Comparison of ENCODE assay signal across 31 mouse cellular contexts in the genomic region with DNA sequence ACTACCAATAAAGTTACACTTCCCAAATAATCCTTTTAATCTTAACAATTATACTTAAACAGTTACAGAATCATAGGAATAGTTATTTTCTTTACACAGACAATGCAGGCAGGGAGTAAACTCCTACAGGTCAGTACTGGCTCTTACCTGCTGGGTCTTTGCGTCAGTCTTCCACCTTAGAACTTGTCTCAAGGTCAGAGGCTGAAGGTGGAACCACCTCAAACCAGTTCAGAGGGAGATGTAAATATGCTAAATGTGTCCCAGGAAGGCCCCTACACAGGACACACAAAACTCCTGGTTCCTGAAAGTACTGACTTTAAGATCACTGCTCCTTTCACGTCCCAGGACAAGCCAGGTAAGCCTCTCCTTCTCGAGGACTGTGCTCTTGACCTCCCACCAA. TPM values are rescaled to one million over a fixed set of nuclear protein-coding genes. Genes with fewer than 3 reads are reported as not detected.
"Had no signal": no experiment of that assay in that cellular context is flagged by ENCODE, and none has a peak within 500 bp of the region (broad histone marks: within the 10 kb centered on the region; RNA-seq: fewer than 3 reads in every experiment).

No protein-coding gene starts in this region.

- H3K27me3 ChIP-seq: heart, embryonic 12.5 days; hindbrain, embryonic 13.5 days; hindbrain, embryonic 15.5 days; kidney, embryonic 15.5 days; limb, embryonic 13.5 days; limb, embryonic 15.5 days; liver, embryonic 12.5 days had no signal

- H3K9ac ChIP-seq: heart, embryonic 12.5 days; hindbrain, embryonic 13.5 days; hindbrain, embryonic 15.5 days; kidney, embryonic 15.5 days; limb, embryonic 13.5 days; limb, embryonic 15.5 days; liver, embryonic 12.5 days; liver, embryonic 14.5 days had no signal

- H3K27ac ChIP-seq: heart, embryonic 10.5 days; hindbrain, embryonic 13.5 days; hindbrain, embryonic 15.5 days; hindbrain, postnatal 0 days; kidney, embryonic 15.5 days; limb, embryonic 13.5 days; limb, embryonic 15.5 days; liver, embryonic 12.5 days; liver, embryonic 14.5 days had no signal

- DNase-seq: gastrocnemius, postnatal 14 days; gastrocnemius, postnatal 36 days; heart, adult 18-20 months; heart, postnatal 10 days; layer of hippocampus, adult 9-11 months; layer of hippocampus, postnatal 36 days; left cerebral cortex, postnatal 4 days; lung, adult 18-20 months had no signal

- ATAC-seq: hindbrain, postnatal 0 days; intestine, embryonic 16.5 days; liver, embryonic 12.5 days had no signal

- H3K9me3 ChIP-seq: heart, embryonic 10.5 days; heart, embryonic 12.5 days; hindbrain, embryonic 13.5 days; hindbrain, embryonic 15.5 days; kidney, embryonic 15.5 days; limb, embryonic 13.5 days; limb, embryonic 15.5 days; liver, embryonic 12.5 days had no signal

- H3K4me2 ChIP-seq: heart, embryonic 12.5 days; hindbrain, embryonic 13.5 days; hindbrain, embryonic 15.5 days; kidney, embryonic 15.5 days; limb, embryonic 13.5 days; limb, embryonic 15.5 days; liver, embryonic 12.5 days had no signal

- H3K4me3 ChIP-seq: heart, embryonic 10.5 days; heart, embryonic 12.5 days; hindbrain, embryonic 13.5 days; hindbrain, embryonic 15.5 days; kidney, embryonic 15.5 days; limb, embryonic 13.5 days; limb, embryonic 15.5 days; liver, embryonic 12.5 days had no signal

- H3K36me3 ChIP-seq: heart, embryonic 10.5 days; heart, embryonic 12.5 days; hindbrain, embryonic 13.5 days; hindbrain, embryonic 15.5 days; kidney, embryonic 15.5 days; limb, embryonic 13.5 days; limb, embryonic 15.5 days; liver, embryonic 12.5 days had no signal

- H3K4me1 ChIP-seq: heart, embryonic 10.5 days; hindbrain, embryonic 13.5 days; hindbrain, embryonic 15.5 days; kidney, embryonic 15.5 days; limb, embryonic 13.5 days; limb, embryonic 15.5 days; liver, embryonic 12.5 days had no signal

RNA-seq across cellular contexts. Expression of a gene that starts 19.5 kb away (rescaled TPM):
- total RNA-seq: gastrocnemius, adult 18-20 months; gastrocnemius, adult 8-10 months; gastrocnemius, postnatal 14 days; gastrocnemius, postnatal 36 days; heart, adult 18-20 months; heart, adult 8-10 months; heart, postnatal 10 days; heart, postnatal 25 days; hematopoietic stem cell, adult 5-6 weeks; liver, adult 2 months had no signal
- polyA plus RNA-seq: heart, embryonic 12.5 days; heart, embryonic 14.5 days; heart, embryonic 16.5 days; large intestine, adult 2 months; limb, embryonic 11.5 days; limb, embryonic 15.5 days; liver, adult 2 months; liver, embryonic 12.5 days; liver, embryonic 14.5 days; liver, embryonic 16.5 days had no signal

RNA-seq across cellular contexts. Expression of a gene that starts 40.7 kb away (rescaled TPM):
- total RNA-seq: gastrocnemius, adult 18-20 months; gastrocnemius, adult 8-10 months; gastrocnemius, postnatal 14 days; gastrocnemius, postnatal 36 days; heart, adult 18-20 months; heart, adult 8-10 months; heart, postnatal 10 days; heart, postnatal 25 days; hematopoietic stem cell, adult 5-6 weeks; liver, adult 2 months had no signal
- polyA plus RNA-seq: heart, embryonic 10.5 days; heart, embryonic 12.5 days; heart, embryonic 14.5 days; intestine, embryonic 14.5 days; limb, embryonic 11.5 days; limb, embryonic 13.5 days; liver, embryonic 12.5 days; liver, embryonic 16.5 days had no signal
